Mouse (Mus musculus) liver (tissue): ENCODE results near the gene Vars.
"Not testable (repeated sequence)": the region's sequence is repeated elsewhere in the genome, so short reads cannot be mapped to it uniquely, and the experiment has no call there.

Source experiments
- DNase-seq: peaks from one replicate; pipeline ENCODE4 v3.0.0-alpha.2; 2020; ENCODE audit warnings: mixed read lengths

Vars gene

GRCm38 (mm10) chr17:35004075-35004717, 3.4 kb downstream of the Vars start:
- no peak for DNase-seq

DNA sequence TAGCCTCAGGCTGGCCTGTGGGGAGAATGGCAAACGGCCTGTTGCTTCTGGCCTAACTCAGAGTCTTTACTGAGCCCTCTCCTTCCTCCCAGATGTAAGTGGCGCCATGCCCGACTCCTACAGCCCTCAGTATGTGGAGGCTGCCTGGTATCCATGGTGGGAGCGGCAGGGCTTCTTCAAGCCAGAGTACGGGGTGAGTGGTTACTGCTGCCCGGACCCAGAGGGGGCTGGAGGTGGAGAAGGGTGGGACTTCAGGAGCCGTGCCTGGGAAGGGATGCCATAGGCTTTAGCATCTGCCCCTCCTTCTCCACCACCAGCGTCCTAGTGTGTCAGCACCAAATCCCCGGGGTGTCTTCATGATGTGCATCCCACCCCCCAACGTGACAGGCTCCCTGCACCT, 4.4 kb downstream of the Vars start:
- no peak for DNase-seq

- DNase-seq, result not testable (repeated sequence)
Measured at GRCm38 (mm10) chr17:35005902-35006301, 5.1 kb downstream of the Vars start.

- no peak for DNase-seq
Measured at GRCm38 (mm10) chr17:35007387-35007991, 6.7 kb downstream of the Vars start.

- DNase-seq, result no peak
Measured at GRCm38 (mm10) chr17:35009586-35009985, 8.8 kb downstream of the Vars start.

- no peak for DNase-seq
Measured at GRCm38 (mm10) chr17:35011440-35011839, 10.7 kb downstream of the Vars start.

- DNase-seq, result peak; percentile 2
Measured at GRCm38 (mm10) chr17:35012430-35012829, 11.6 kb downstream of the Vars start.

GRCm38 (mm10) chr17:35013221-35013620, 12.4 kb downstream of the Vars start:
- no peak for DNase-seq

GRCm38 (mm10) chr17:35015296-35015695, 14.5 kb downstream of the Vars start:
- DNase-seq, result no peak

GRCm38 (mm10) chr17:35016376-35016775, 15.6 kb downstream of the Vars start, which contains the start of gene Vwa7:
TSS of gene Vwa7 (plus strand) at chr17:35016579.
- no peak for DNase-seq

DNA sequence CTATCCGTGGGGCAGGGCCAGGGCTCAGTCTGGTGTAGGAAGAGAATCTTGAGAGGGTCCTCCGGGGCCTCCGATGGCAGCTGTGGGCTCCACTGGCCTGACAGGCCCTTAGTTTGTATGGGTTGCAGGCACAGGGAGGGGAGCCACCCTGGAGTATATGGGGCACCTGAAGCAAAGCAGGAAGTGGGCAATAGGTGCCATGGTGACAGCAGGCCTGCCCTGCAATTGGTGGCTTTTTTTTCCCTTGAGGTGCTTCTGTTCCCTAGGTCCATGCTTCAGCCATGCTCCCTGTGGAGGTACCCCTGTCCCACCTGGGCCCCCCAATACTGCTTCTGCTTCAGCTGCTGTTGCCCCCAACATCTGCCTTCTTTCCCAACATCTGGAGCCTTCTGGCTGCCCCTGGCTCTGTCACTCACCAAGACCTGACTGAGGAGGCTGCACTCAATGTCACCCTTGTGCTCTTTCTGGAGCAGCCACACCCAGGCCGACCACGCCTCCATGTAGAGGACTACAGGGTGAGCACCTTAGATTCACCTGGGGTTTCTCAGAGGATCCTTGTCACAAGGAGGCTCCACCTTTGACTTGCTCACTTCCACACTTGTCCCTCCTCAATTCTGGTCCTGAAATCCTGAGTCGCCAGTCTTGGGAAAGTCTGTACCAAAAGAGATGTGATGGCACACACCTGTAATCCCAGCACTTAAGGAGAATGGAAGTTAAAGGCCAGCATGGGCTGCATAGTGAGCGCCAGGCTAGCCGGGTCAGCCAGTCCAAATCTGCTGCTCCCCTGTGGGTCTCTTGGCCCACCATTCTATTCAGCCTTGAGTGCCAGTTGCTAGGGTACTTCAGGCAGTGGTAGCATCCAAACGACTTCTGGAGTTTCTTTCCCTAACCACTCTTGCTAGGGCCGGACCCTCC, 16.3 kb downstream of the Vars start:
- DNase-seq, result peak; percentile 5

DNA sequence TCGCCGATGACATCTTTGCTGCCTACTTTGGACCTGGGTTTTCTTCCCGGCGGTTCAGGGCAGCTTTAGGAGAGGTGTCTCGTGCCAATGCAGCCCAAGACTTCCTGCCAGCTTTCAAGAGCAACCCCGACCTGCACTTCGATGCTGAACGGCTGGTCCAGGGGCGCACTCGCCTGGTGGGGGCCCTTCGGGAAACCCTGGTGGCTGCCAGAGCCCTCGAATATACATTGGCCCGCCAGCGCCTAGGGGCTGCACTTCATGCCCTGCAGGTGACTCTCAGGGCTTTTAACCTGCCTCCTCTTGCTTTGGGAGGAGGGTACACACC, 16.9 kb downstream of the Vars start:
- DNase-seq, result peak; percentile 3

GRCm38 (mm10) chr17:35018171-35018570, 17.4 kb downstream of the Vars start:
- DNase-seq, result no peak

DNA sequence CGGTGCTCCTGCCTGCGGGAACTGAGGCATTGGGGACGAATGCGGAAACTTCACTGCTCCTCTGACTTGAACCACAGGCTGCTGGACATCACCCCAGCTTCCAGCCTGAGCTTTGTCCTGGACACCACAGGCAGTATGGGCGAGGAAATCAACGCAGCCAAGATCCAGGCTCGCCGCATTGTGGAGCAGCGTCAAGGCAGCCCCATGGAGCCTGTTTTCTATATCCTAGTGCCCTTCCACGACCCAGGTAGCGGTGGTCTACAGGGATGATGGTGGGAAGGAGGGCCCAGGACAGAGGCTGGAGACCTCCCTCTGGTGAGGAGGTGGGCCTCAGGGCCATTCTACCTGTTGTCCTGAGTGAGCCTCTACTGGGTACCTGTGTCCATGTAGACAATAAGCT, 19.1 kb downstream of the Vars start:
- DNase-seq, result no peak

- DNase-seq, result no peak
Measured at GRCm38 (mm10) chr17:35020551-35020950, 19.8 kb downstream of the Vars start.

- peak; percentile 90 for DNase-seq
Measured at GRCm38 (mm10) chr17:35021163-35021808, 20.5 kb downstream of the Vars start.

- DNase-seq, result peak; percentile 68
Measured at GRCm38 (mm10) chr17:35021842-35022477, 21.2 kb downstream of the Vars start.

DNA sequence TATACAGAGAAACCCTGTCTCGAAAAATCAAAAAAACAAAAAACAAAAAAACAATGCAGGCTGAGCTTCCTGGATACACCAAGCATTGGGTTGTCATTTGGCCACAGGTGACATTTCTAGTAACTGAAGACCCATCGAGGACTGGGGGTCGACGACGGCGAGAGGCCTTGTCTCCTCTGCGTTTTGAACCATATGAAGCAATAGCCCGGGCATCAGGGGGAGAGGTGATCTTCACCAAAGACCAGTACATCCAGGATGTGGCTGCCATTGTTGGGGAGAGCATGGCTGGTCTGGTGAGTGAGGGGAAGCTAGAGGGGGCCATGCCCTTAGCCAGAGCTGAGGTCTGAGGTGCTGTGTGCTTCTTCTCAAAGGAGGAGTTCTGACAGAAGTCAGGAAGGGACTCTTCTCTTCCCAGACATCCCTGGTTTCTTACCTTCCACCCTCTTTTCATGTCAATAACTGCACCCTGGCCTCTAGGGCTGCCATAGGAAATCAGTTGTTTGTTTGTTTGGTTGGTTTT, 21.8 kb downstream of the Vars start:
- DNase-seq, result no peak

DNA sequence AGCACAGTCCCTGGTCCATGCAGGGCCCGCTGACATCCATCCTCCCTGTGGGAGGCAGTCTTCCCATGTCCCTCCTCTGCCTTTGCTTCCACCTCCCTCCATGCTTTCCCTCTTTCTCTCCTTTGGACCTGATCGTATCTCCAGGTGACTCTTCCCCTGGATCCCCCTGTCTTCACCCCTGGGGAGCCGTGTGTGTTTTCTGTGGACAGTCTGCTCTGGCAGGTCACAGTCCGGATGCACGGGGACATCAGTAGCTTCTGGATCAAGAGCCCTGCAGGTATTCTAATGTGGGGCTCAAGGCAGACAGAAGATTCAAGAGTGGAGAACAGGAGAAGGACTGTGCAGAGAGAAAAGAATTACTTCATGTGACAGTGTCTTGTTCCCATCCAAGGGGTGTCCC, 22.4 kb downstream of the Vars start:
- no peak for DNase-seq

DNA sequence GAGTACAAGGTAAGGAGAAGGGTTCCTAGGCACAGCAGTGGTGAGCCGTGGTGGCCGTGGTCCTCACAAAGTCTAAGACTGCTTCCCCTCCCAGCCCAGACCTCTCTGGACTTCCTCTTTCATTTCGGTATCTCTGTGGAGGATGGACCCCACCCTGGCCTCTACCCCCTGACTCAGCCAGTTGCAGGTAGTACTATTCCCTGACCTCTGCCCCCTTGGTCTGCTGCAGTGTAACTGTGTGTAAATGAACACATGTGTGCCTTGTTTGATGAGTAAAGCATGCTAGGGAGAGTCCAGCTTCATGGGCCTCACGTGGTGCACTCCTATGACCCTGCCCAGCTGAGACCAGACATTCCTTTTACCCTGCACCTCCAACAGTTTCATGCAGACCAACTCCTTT, 23.0 kb downstream of the Vars start:
- DNase-seq, result no peak

DNA sequence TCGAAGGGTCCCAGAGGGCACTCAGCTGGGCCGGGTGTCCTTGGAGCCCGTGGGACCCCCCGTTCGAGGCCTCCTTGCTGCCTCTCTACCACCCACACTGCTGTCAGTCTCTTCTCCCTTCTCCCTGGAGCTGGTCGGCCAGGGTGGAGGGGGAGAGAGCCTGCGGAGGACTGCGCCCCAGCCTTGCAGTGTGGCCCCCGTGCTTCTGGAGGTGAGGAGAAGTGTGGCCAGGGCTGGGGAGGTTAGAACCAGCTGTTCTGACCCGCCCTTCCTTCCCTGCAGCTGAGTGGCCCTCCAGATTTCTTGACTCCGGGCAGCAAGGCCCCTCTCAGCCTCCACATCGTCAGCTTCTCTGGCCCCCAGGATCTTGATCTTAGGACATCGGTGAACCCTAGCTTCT, 23.5 kb downstream of the Vars start:
- DNase-seq, result no peak

- DNase-seq, result no peak
Measured at GRCm38 (mm10) chr17:35024691-35025488, 24.1 kb downstream of the Vars start.
